Mouse (Mus musculus): Measurements from ENCODE around the gene Myo3b.

DNA sequence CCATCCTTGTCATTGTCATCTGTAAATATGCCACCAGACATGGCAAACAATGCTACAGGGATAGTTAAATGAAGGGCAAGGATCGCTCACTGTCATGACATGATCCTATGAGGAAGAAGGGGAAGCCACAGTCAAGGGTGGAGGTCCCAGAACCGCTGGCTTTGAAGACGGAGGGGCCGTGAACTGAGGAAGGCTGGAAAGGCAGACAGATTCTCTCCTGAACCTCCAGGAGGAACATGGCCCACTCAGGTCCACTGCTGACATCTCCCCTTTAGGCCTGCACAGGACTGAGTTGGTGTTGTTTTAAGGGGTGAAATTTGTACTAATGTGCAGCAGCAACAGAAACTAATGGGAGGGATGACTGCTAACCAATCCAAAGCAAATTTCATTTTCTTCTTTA lies 19.3 kb downstream of the Myo3b start:
- TF ChIP-seq CTCF (IDR thresholded peaks at IDR 0.05; ENCODE audit: low read depth, low read length) (no peak), POLR2A (IDR thresholded peaks at IDR 0.05; ENCODE audit: extremely low read depth, insufficient read depth, low read length) (no peak)

Data from liver, adult 2 months (tissue).